Mouse (Mus musculus) embryonic facial prominence, embryonic 12.5 days (tissue): ENCODE measurements around the gene Nup153. TPM values are rescaled to one million over a fixed set of nuclear protein-coding genes. Genes with fewer than 3 reads are reported as not detected.

ENCODE experiments used
- ATAC-seq: fragments of 200-750 bp; cut with Nextera tagmentation; 2 replicates; pipeline ENCODE4 v1.8.0; 2017; ENCODE audit not compliant: insufficient number of reproducible peaks, insufficient read depth, low FRiP score, low TSS enrichment
- H3K27ac ChIP-seq: fragments of 300-500 bp; sonication (generic); 2 replicates; pipeline ENCODE4 v1.5.1; 2016; ENCODE audit warnings: mild to moderate bottlenecking
- H3K27me3 ChIP-seq: fragments of 300-500 bp; sonication (generic); 2 replicates; pipeline ENCODE4 v1.6.1; 2016; ENCODE audit warnings: mild to moderate bottlenecking, moderate library complexity
- H3K36me3 ChIP-seq: fragments of 300-500 bp; sonication (generic); 2 replicates; pipeline ENCODE4 v1.6.1; 2016; ENCODE audit warnings: mild to moderate bottlenecking
- H3K4me1 ChIP-seq: fragments of 300-500 bp; sonication (generic); 2 replicates; pipeline ENCODE4 v1.6.1; 2016
- H3K4me2 ChIP-seq: fragments of 300-500 bp; sonication (generic); replicated peaks from 2 replicates; pipeline ENCODE4 v1.6.1; 2016; ENCODE audit warnings: mild to moderate bottlenecking, moderate library complexity
- H3K4me3 ChIP-seq: fragments of 300-500 bp; sonication (generic); 2 replicates; pipeline ENCODE4 v1.5.1; 2016; ENCODE audit warnings: mild to moderate bottlenecking
- H3K9ac ChIP-seq: fragments of 300-500 bp; sonication (generic); 2 replicates; pipeline ENCODE4 v1.6.1; 2016; ENCODE audit warnings: mild to moderate bottlenecking, moderate library complexity
- H3K9me3 ChIP-seq: fragments of 300-500 bp; sonication (generic); 2 replicates; pipeline ENCODE4 v1.6.1; 2016; ENCODE audit warnings: mild to moderate bottlenecking, moderate library complexity
- WGBS: fragments of 180-500 bp; shearing (Covaris S2); methylation state at CpG from one replicate; pipeline ENCODE4 v1.1.7; 2016; 5-methylcytosine and 5-hydroxymethylcytosine counted together
- polyA plus RNA-seq: library from polyadenylated mRNA; unstranded; fragments of >200 nt; fragmentation: Nextera tagmentation; extraction: Ambion mirVana; gene quantifications from 2 replicates; pipeline ENCODE4 v1.2.1, GENCODE M21; 2016

The Nup153 gene
- 38.5 and 42.3 TPM in 2 replicates for polyA plus RNA-seq

DNA sequence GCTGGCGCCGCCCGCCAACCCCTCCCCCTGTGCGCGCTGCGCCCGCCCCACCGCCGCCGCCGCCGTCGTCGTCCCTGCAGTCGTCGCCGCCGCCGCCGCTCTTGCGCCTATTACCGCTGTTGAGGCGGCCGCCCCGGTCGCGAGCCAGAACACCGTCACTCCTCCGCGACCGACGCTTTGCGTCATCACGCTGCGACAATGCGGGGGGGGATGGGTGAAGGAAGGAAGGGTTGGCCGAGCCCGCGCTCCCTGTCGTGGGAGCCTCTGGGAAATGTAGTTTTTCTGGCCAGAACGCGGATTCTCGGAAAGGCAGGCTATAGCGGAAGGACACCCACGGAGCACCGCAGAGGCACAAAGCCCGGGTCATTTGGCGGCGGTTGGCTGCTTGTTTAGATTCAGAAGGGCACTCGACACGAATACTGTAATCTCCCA is at the start of gene Nup153:
Gene Nup153 (minus strand): TSS at position 104 of the 432 bp plus-strand sequence.
- H3K4me2 ChIP-seq = peak within 1 kb of the TSS; percentile 74
- no peaks in the 10 kb centered on the region for H3K9me3 ChIP-seq
- H3K4me1 ChIP-seq = peaks cover 12% of the 10 kb centered on the region
- under 1% methylated on average over 51 of the region's 51 CpGs for WGBS
- peak; percentile 90 for ATAC-seq
- H3K36me3 ChIP-seq = no peaks in the 10 kb centered on the region
- H3K27ac ChIP-seq = peak within 1 kb of the TSS; percentile 98
- H3K9ac ChIP-seq = peak within 1 kb of the TSS; percentile 98
- H3K4me3 ChIP-seq = peak within 1 kb of the TSS; percentile 100
- H3K27me3 ChIP-seq = no peaks in the 10 kb centered on the region

- 90% methylated on average over 3 of the region's 3 CpGs for WGBS
- Histone ChIP-seq H3K9ac (no peak overlapping the region), H3K9me3 (no peaks in the 10 kb centered on the region), H3K27ac (no peak overlapping the region), H3K36me3 (peaks cover 20% of the 10 kb centered on the region), H3K4me3 (no peak overlapping the region), H3K4me2 (no peak overlapping the region), H3K27me3 (no peaks in the 10 kb centered on the region), H3K4me1 (no peaks in the 10 kb centered on the region)
- ATAC-seq = no peak
These were observed 49.7 kb upstream of the Nup153 start for GRCm38 (mm10) chr13:46777461-46777860.

- WGBS = 77% methylated on average over 14 of the region's 14 CpGs
- Histone ChIP-seq H3K4me3 (no peak overlapping the region), H3K4me2 (no peak overlapping the region), H3K27ac (no peak overlapping the region), H3K36me3 (peaks cover 25% of the 10 kb centered on the region), H3K9ac (no peak overlapping the region), H3K27me3 (no peaks in the 10 kb centered on the region), H3K4me1 (no peaks in the 10 kb centered on the region), H3K9me3 (no peaks in the 10 kb centered on the region)
- no peak for ATAC-seq
These were observed 49.0 kb upstream of the Nup153 start for GRCm38 (mm10) chr13:46776636-46777305.

- Histone ChIP-seq H3K4me3 (no peak overlapping the region), H3K4me1 (no peaks in the 10 kb centered on the region), H3K36me3 (peaks cover 31% of the 10 kb centered on the region), H3K9me3 (no peaks in the 10 kb centered on the region), H3K27ac (no peak overlapping the region), H3K4me2 (no peak overlapping the region), H3K27me3 (no peaks in the 10 kb centered on the region), H3K9ac (no peak overlapping the region)
- WGBS = 89% methylated on average over 5 of the region's 5 CpGs
- ATAC-seq = no peak
These were observed 47.3 kb upstream of the Nup153 start for GRCm38 (mm10) chr13:46774998-46775397.

GRCm38 (mm10) chr13:46772581-46772980 is 44.8 kb upstream of the Nup153 start:
- H3K27ac ChIP-seq = no peak overlapping the region
- H3K9me3 ChIP-seq = no peaks in the 10 kb centered on the region
- WGBS = 98% methylated on average over 13 of the region's 13 CpGs
- no peaks in the 10 kb centered on the region for H3K4me1 ChIP-seq
- H3K4me3 ChIP-seq = no peak overlapping the region
- H3K36me3 ChIP-seq = peaks cover 48% of the 10 kb centered on the region
- H3K9ac ChIP-seq = no peak overlapping the region
- no peak overlapping the region for H3K4me2 ChIP-seq
- no peaks in the 10 kb centered on the region for H3K27me3 ChIP-seq
- ATAC-seq = no peak

GRCm38 (mm10) chr13:46765361-46765760 is 37.6 kb upstream of the Nup153 start:
- no peak for ATAC-seq

DNA sequence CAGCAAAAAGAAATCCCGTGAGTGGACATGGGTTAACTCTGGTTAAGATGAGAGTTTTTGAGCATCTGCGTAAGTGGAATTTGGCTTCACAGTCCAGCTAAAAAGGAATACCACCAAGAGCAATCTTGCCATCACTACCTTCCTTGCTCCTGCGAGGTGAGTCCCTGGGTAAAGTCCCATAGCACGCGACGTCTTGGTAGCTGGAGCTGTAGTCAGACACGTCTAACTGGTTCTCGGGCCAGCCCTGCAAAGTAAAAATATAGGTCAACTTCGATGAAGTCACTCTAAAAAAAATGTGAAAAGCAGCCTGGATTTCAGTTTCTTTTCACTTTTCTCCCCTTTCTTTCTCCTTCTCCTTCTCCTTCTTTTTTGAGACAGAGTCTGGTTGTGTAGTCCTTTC is 35.5 kb upstream of the Nup153 start:
- ATAC-seq = no peak
- Histone ChIP-seq H3K4me2 (no peak overlapping the region), H3K27ac (no peak overlapping the region), H3K36me3 (peaks cover 42% of the 10 kb centered on the region), H3K4me3 (no peak overlapping the region), H3K9ac (no peak overlapping the region), H3K4me1 (no peaks in the 10 kb centered on the region), H3K9me3 (no peaks in the 10 kb centered on the region), H3K27me3 (no peaks in the 10 kb centered on the region)
- WGBS = 94% methylated on average over 9 of the region's 9 CpGs

More at GRCm38 (mm10) chr13:46765361-46765760, 37.6 kb upstream of the Nup153 start:
- H3K4me2 ChIP-seq = no peak overlapping the region
- H3K27me3 ChIP-seq = no peaks in the 10 kb centered on the region
- H3K27ac ChIP-seq = no peak overlapping the region
- H3K4me1 ChIP-seq = no peaks in the 10 kb centered on the region
- H3K9ac ChIP-seq = no peak overlapping the region
- H3K4me3 ChIP-seq = no peak overlapping the region
- H3K9me3 ChIP-seq = no peaks in the 10 kb centered on the region
- peaks cover 50% of the 10 kb centered on the region for H3K36me3 ChIP-seq
- WGBS = 93% methylated on average over 2 of the region's 2 CpGs

GRCm38 (mm10) chr13:46760921-46761320 is 33.2 kb upstream of the Nup153 start:
- Histone ChIP-seq H3K9ac (no peak overlapping the region), H3K36me3 (peaks cover 27% of the 10 kb centered on the region), H3K9me3 (no peaks in the 10 kb centered on the region), H3K4me3 (no peak overlapping the region), H3K4me2 (no peak overlapping the region), H3K27ac (0 out of 2 replicates have a peak overlapping the region, but pooled peaks have one; percentile 7), H3K4me1 (no peaks in the 10 kb centered on the region), H3K27me3 (no peaks in the 10 kb centered on the region)
- WGBS = 40% methylated on average over 6 of the region's 6 CpGs
- no peak for ATAC-seq

DNA sequence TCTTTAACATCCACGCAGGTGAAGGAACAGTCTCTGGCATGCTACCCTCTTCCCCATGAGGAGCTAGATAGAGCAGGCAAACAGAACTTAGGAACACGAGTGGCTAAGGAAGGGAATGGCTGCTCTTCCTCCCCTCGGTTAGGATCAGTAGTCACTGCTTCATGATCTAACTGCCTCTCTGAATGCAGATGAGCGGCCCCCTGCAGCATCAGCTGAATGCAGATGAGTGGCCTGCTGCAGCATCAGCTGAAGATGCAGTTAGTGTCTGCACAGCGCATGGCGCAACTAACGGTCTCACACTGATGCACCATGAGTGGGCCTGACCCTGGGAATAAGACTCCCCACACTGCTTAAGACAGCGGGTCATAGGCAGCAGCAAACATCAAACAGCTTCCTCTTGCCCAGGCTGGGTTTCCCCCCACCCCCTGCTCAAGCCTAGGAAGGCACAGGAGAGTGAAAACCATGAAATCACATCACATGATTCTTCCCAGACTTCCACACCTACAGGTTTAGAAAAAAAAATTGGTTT is 31.6 kb upstream of the Nup153 start:
- no peak overlapping the region for H3K9ac ChIP-seq
- H3K4me1 ChIP-seq = no peaks in the 10 kb centered on the region
- no peak overlapping the region for H3K4me3 ChIP-seq
- no peak overlapping the region for H3K27ac ChIP-seq
- H3K27me3 ChIP-seq = no peaks in the 10 kb centered on the region
- H3K4me2 ChIP-seq = no peak overlapping the region
- no peaks in the 10 kb centered on the region for H3K9me3 ChIP-seq
- ATAC-seq = no peak
- peaks cover 23% of the 10 kb centered on the region for H3K36me3 ChIP-seq
- 71% methylated on average over 8 of the region's 8 CpGs for whole genome bisulfite sequencing

- peaks cover 18% of the 10 kb centered on the region for H3K36me3 ChIP-seq
These were observed 30.9 kb upstream of the Nup153 start for GRCm38 (mm10) chr13:46758627-46759026.

DNA sequence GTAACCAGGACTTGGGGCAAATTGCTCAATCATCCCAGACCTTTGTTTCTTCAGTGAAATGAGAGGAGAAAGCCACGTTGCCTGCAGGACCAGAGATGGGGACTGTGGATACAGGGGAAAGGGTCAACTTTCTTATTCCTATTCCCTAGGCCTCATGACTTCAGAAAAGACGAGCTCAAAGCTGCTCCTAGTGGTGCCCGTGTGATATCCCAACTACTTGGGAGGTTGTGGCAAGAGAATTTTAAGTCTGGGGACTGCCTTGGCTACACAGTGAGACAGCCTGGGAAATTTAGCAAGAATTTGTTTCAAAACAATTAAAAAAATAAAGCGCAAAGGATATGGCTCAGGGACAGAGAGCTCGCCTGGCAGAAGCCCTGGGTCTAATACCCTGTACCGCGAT is 30.2 kb upstream of the Nup153 start:
- no peak overlapping the region for H3K4me3 ChIP-seq
- H3K36me3 ChIP-seq = peaks cover 19% of the 10 kb centered on the region
- H3K9ac ChIP-seq = no peak overlapping the region
- H3K9me3 ChIP-seq = no peaks in the 10 kb centered on the region
- no peak overlapping the region for H3K27ac ChIP-seq
- H3K4me1 ChIP-seq = no peaks in the 10 kb centered on the region
- H3K4me2 ChIP-seq = no peak overlapping the region
- 88% methylated on average over 7 of the region's 7 CpGs for WGBS
- no peaks in the 10 kb centered on the region for H3K27me3 ChIP-seq
- ATAC-seq = no peak

More at GRCm38 (mm10) chr13:46758627-46759026, 30.9 kb upstream of the Nup153 start:
- Histone ChIP-seq H3K4me3 (no peak overlapping the region), H3K4me1 (no peaks in the 10 kb centered on the region), H3K9ac (no peak overlapping the region), H3K9me3 (no peaks in the 10 kb centered on the region), H3K27ac (no peak overlapping the region), H3K4me2 (no peak overlapping the region), H3K27me3 (no peaks in the 10 kb centered on the region)
- ATAC-seq = no peak
- 94% methylated on average over 13 of the region's 13 CpGs for WGBS

DNA sequence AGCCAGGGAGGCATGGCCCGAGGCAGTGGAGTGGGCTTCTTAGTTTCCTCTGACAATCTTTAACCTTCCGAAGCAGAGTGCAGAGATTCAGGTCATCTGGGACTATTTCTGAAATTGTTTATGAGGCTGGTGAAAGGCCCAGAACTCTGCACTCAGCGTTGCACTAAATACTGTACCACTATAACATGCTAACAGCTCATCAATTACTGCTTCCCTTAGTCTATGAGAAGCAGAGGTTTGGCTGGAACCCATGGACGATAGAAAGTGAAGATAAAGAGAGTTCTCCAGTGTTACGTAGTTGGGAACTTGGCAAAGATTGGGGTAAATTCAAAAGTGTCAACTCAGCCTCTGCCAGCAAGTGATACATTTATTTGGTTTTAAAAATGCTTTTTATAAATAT is 25.6 kb upstream of the Nup153 start:
- H3K27me3 ChIP-seq = no peaks in the 10 kb centered on the region
- H3K4me1 ChIP-seq = no peaks in the 10 kb centered on the region
- WGBS = 89% methylated on average over 5 of the region's 5 CpGs
- no peaks in the 10 kb centered on the region for H3K9me3 ChIP-seq
- no peak overlapping the region for H3K9ac ChIP-seq
- no peak for ATAC-seq
- H3K4me3 ChIP-seq = no peak overlapping the region
- H3K4me2 ChIP-seq = no peak overlapping the region
- peaks cover 23% of the 10 kb centered on the region for H3K36me3 ChIP-seq
- no peak overlapping the region for H3K27ac ChIP-seq
